Mouse (Mus musculus) lung, adult 2 months (tissue): ENCODE measurements around the gene Csrp3.

Experiments used
- CTCF ChIP-seq: fragments of 200-500 bp; IDR thresholded peaks from 2 replicates; pipeline ENCODE4 v1.5.1; 2011; ENCODE audit warnings: mild to moderate bottlenecking, low read length, control low read depth; ENCODE audit not compliant: insufficient read depth
- POLR2A ChIP-seq: fragments of 200-500 bp; IDR thresholded peaks from 2 replicates; pipeline ENCODE4 v1.6.1; 2011; ENCODE audit warnings: low read depth, mild to moderate bottlenecking, control low read depth, low read length, borderline replicate concordance; ENCODE audit errors: extremely low read depth

DNA sequence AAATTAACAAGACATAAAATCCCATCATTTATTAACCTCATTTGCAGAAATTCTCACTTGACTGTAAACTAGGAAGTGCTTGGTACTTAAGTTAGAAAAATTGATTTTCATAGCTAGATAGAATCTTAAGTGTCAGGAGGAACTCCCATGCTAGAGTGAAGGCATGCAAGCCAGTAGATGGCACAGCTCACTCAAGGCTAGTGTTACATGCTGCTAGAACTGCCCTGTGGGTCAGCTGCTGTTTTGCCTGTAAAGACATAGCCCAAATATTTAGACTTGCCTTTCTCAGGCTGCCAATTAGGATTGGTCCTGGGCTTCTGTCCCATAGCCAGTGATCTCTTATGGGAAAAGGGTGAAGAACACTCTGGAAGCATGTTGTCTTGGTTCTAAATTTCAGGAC lies 35.5 kb downstream of the Csrp3 start:
- no peak for TF ChIP-seq CTCF
- no peak for TF ChIP-seq POLR2A
